Mouse (Mus musculus): ENCODE data around the gene Khdrbs2.

- TF ChIP-seq CTCF (IDR thresholded peaks at IDR 0.05; ENCODE audit: borderline replicate concordance, insufficient read depth, low read depth, low read length) (no peak), POLR2A (IDR thresholded peaks at IDR 0.05; ENCODE audit: borderline replicate concordance, insufficient read depth, low read length) (no peak)
Measured at GRCm38 (mm10) chr1:32199664-32200260, 27.2 kb downstream of the Khdrbs2 start.
